Mouse (Mus musculus): ENCODE measurements around the gene Sdcbp2. TPM values are rescaled to one million over a fixed set of nuclear protein-coding genes. Genes with fewer than 3 reads are reported as not detected.

The Sdcbp2 gene
- 0.61 and 0.62 TPM in 2 replicates for polyA plus RNA-seq (2015; fragmentation: Nextera tagmentation; extraction: Ambion mirVana)

DNA sequence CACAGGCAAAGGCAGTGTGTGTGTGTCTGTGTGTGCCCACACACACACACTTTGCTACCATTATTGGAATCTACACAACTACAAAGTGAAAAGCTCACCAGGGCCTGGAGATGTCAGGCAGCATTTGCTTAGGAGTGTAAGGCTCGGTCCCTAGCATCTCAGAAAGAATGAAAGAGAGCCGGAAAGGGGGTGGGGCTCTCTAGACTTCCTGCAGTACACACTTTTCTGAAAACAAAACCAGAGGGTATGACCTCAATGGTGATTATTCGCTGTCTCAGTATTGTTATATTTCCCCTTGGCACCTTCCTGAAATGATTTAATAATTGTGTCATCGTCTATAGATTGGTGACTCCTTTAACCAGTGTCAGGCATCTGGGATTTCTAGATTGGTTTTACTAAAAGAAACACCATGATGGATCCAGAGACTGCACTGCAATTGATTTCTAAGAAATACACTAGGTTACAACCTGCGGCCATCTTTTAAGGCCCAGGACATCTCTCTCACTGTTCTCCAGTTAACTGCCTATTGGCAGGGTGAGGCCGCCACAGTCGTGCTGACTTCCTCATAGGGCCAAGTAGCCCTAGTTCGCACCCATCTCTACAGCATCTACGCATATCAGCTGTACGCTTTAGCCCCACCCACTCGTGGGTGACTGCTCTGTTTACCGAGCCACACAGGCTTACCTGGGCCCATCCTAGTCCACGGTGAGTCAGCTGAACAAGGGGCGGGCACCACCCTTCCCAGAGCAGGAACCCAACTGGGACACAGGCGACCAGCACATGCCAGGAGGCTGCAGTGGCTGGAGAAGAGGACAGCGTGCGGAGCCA is at the start of gene Sdcbp2:
Sdcbp2 (plus strand) TSS at position 750 of the 828 bp plus-strand sequence.
- H3K27ac ChIP-seq = no peak within 1 kb of the TSS
- H3K36me3 ChIP-seq = no peaks in the 10 kb centered on the region
- ATAC-seq = no peak
- no peak within 1 kb of the TSS for H3K9ac ChIP-seq (replicated peaks)
- no peaks in the 10 kb centered on the region for H3K9me3 ChIP-seq
- no peak within 1 kb of the TSS for H3K4me2 ChIP-seq (replicated peaks)
- peaks cover 13% of the 10 kb centered on the region for H3K4me1 ChIP-seq (replicated peaks)
- 75% methylated on average over 17 of the region's 17 CpGs for WGBS
- 0 out of 2 replicates have a peak, but pooled peaks cover 3% of the 10 kb centered on the region for H3K27me3 ChIP-seq
- H3K4me3 ChIP-seq (replicated peaks) = no peak within 1 kb of the TSS

DNA sequence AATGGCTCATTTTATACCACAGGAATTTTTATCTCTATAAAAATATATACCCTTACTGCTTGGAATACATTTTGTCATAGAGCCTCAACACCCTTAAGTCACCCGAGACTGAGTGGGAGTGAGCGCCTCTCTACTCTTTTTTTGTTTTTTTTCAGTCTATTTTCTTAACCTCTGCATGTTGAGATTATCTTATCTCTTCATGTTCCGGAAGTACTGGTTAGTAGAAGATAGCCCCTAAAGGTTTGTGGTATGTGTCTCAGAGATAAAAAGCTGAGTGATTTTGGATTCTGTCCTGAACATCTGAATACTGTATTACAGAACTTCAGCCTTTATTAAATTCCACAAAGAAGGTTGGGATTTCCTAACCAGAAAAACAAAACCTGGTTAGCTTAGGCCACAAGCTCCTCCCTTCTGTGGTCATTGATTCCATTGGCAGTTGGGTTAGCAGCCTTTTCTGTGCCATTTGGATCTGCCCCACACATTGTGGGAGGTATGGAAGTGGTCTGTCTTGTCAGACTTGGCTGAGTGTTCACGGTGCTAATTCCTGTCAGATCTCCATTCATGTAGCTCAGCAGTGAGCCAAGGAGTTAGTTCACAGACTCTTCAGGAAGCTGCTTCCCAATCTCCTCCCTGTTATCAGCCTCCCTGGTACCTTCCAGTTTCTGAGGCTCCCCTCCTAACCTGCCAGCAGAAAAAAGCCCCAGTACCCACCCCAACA is 47.9 kb upstream of the Sdcbp2 start:
- Histone ChIP-seq H3K9ac (replicated peaks) (no peak overlapping the region), H3K4me3 (replicated peaks) (no peak overlapping the region), H3K4me2 (replicated peaks) (no peak overlapping the region), H3K27me3 (no peaks in the 10 kb centered on the region), H3K4me1 (replicated peaks) (no peaks in the 10 kb centered on the region), H3K9me3 (no peaks in the 10 kb centered on the region), H3K27ac (no peak overlapping the region), H3K36me3 (peaks cover 29% of the 10 kb centered on the region)
- WGBS = 74% methylated on average over 4 of the region's 4 CpGs
- no peak for ATAC-seq

GRCm38 (mm10) chr2:151525520-151525919 is 46.9 kb upstream of the Sdcbp2 start:
- no peaks in the 10 kb centered on the region for H3K27me3 ChIP-seq
- no peak overlapping the region for H3K9ac ChIP-seq (replicated peaks)
- peaks cover 21% of the 10 kb centered on the region for H3K36me3 ChIP-seq
- WGBS = 80% methylated on average over 2 of the region's 2 CpGs
- H3K9me3 ChIP-seq = no peaks in the 10 kb centered on the region
- H3K4me2 ChIP-seq (replicated peaks) = no peak overlapping the region
- H3K4me1 ChIP-seq (replicated peaks) = no peaks in the 10 kb centered on the region
- no peak overlapping the region for H3K4me3 ChIP-seq (replicated peaks)
- no peak for ATAC-seq
- no peak overlapping the region for H3K27ac ChIP-seq

DNA sequence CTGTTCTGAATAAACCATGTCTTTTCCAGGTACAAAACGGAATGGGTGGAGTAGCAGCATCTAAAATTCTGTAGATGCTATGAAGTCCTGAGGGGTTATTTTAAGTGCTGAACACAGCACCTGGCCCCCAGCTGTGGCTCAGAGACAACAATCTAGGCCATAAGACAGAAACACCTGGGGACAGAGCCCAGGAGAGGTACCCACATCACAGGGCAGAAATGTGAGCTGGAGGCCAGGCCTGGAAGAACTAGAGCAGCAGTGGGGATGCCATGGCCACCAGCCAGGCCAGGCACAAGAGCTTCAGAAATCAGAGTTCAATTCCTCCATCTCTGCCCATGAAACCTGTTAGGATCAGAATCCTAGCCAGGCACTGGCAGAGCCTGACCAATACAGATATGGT is 44.4 kb upstream of the Sdcbp2 start:
- H3K4me1 ChIP-seq (replicated peaks) = no peaks in the 10 kb centered on the region
- H3K27me3 ChIP-seq = no peaks in the 10 kb centered on the region
- whole genome bisulfite sequencing = 91% methylated on average over 1 of the region's 1 CpGs
- no peak overlapping the region for H3K9ac ChIP-seq (replicated peaks)
- no peak overlapping the region for H3K4me3 ChIP-seq (replicated peaks)
- H3K9me3 ChIP-seq = no peaks in the 10 kb centered on the region
- no peak for ATAC-seq
- no peak overlapping the region for H3K27ac ChIP-seq
- H3K4me2 ChIP-seq (replicated peaks) = no peak overlapping the region
- 0 out of 2 replicates have a peak, but pooled peaks cover 12% of the 10 kb centered on the region for H3K36me3 ChIP-seq

- H3K9me3 ChIP-seq = no peaks in the 10 kb centered on the region
- no peaks in the 10 kb centered on the region for H3K4me1 ChIP-seq (replicated peaks)
- no peak overlapping the region for H3K4me3 ChIP-seq (replicated peaks)
- ATAC-seq = no peak
- H3K9ac ChIP-seq (replicated peaks) = no peak overlapping the region
- H3K36me3 ChIP-seq = 0 out of 2 replicates have a peak, but pooled peaks cover 12% of the 10 kb centered on the region
- H3K27ac ChIP-seq = no peak overlapping the region
- H3K27me3 ChIP-seq = no peaks in the 10 kb centered on the region
- no peak overlapping the region for H3K4me2 ChIP-seq (replicated peaks)
These were observed 43.3 kb upstream of the Sdcbp2 start for GRCm38 (mm10) chr2:151529169-151529568.

GRCm38 (mm10) chr2:151530378-151531230 is 41.8 kb upstream of the Sdcbp2 start:
- WGBS = 64% methylated on average over 8 of the region's 8 CpGs
- Histone ChIP-seq H3K4me2 (replicated peaks) (no peak overlapping the region), H3K9ac (replicated peaks) (no peak overlapping the region), H3K27ac (no peak overlapping the region), H3K9me3 (no peaks in the 10 kb centered on the region), H3K4me3 (replicated peaks) (no peak overlapping the region), H3K36me3 (0 out of 2 replicates have a peak, but pooled peaks cover 12% of the 10 kb centered on the region), H3K4me1 (replicated peaks) (no peaks in the 10 kb centered on the region), H3K27me3 (no peaks in the 10 kb centered on the region)
- no peak for ATAC-seq

DNA sequence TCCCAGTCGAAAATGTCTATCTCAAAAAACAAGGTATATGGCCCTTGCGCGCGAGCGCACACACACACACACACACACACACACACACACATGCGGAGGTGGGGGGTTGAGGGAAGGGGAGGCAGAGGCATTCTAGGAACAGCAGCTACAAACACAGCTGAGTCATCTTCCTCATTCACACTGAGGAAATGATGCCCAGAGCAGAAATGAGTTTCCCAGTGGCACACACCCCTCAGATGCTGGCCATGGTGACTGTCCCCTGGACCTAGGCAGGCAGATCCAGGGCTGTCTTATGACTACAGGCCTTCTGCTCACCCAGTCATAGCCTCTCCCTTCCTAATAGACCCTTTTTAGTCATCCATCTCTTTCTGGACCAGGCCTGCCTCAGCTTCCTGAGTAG is 38.8 kb upstream of the Sdcbp2 start:
- no peaks in the 10 kb centered on the region for H3K4me1 ChIP-seq (replicated peaks)
- no peaks in the 10 kb centered on the region for H3K9me3 ChIP-seq
- H3K9ac ChIP-seq (replicated peaks) = no peak overlapping the region
- no peaks in the 10 kb centered on the region for H3K36me3 ChIP-seq
- no peak overlapping the region for H3K4me2 ChIP-seq (replicated peaks)
- H3K4me3 ChIP-seq (replicated peaks) = no peak overlapping the region
- H3K27ac ChIP-seq = no peak overlapping the region
- 93% methylated on average over 6 of the region's 6 CpGs for WGBS
- no peak for ATAC-seq
- no peaks in the 10 kb centered on the region for H3K27me3 ChIP-seq

DNA sequence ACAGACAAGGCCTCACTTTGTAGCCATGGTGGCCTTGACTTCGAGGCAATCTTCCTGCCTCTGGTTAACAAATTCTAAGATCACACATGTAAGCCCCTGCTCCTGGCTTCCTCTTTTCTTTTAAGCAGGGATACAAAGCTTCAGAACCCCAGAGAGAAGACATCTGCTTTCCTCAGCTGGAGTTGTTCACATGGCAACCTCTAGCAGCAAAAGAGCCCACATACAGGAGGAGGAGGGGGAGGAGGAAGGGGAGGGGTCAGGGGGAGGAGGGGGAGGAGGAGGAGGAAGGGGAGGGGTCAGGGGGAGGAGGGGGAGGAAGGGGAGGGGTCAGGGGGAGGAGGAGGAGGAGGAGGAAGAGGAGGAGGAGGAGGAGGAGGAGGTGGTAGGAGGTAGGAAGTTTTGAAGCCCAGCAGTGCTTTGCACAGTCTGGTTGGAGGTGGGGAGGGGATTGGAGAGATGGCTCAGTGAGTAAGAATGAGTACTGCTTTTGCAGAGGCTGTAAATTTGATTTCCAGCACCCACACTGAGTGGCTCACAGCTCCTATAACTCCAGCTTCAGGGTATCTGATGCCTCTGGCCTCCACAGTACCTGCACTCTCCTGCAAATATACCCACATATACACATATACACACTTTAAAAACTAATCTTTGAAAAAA is 36.3 kb upstream of the Sdcbp2 start:
- no peak overlapping the region for H3K4me2 ChIP-seq (replicated peaks)
- no peaks in the 10 kb centered on the region for H3K36me3 ChIP-seq
- peak; percentile 55; the same call in 1 of the 2 replicates for ATAC-seq
- 9% methylated on average over 1 of the region's 1 CpGs for WGBS
- H3K4me1 ChIP-seq (replicated peaks) = no peaks in the 10 kb centered on the region
- H3K27ac ChIP-seq = no peak overlapping the region; the same call in 1 of the 2 replicates
- no peak overlapping the region for H3K4me3 ChIP-seq (replicated peaks)
- no peaks in the 10 kb centered on the region for H3K9me3 ChIP-seq
- no peak overlapping the region for H3K9ac ChIP-seq (replicated peaks)
- no peaks in the 10 kb centered on the region for H3K27me3 ChIP-seq

- Histone ChIP-seq H3K4me3 (replicated peaks) (no peak overlapping the region), H3K4me1 (replicated peaks) (peaks cover 4% of the 10 kb centered on the region), H3K9me3 (no peaks in the 10 kb centered on the region), H3K36me3 (no peaks in the 10 kb centered on the region), H3K4me2 (replicated peaks) (no peak overlapping the region), H3K9ac (replicated peaks) (no peak overlapping the region), H3K27me3 (no peaks in the 10 kb centered on the region), H3K27ac (no peak overlapping the region)
- WGBS = 84% methylated on average over 5 of the region's 5 CpGs
- ATAC-seq = no peak
These were observed 35.8 kb upstream of the Sdcbp2 start for GRCm38 (mm10) chr2:151536618-151536974.

- no peak for ATAC-seq
- 65% methylated on average over 4 of the region's 4 CpGs for WGBS
- Histone ChIP-seq H3K36me3 (no peaks in the 10 kb centered on the region), H3K4me3 (replicated peaks) (no peak overlapping the region), H3K9me3 (no peaks in the 10 kb centered on the region), H3K4me1 (replicated peaks) (peaks cover 10% of the 10 kb centered on the region), H3K4me2 (replicated peaks) (no peak overlapping the region), H3K27ac (no peak overlapping the region), H3K27me3 (no peaks in the 10 kb centered on the region), H3K9ac (replicated peaks) (no peak overlapping the region)
These were observed 33.8 kb upstream of the Sdcbp2 start for GRCm38 (mm10) chr2:151538646-151539045.

- Histone ChIP-seq H3K4me2 (replicated peaks) (peak within 1 kb of the TSS; percentile 79), H3K27ac (peak within 1 kb of the TSS; percentile 89), H3K9me3 (no peaks in the 10 kb centered on the region), H3K9ac (replicated peaks) (peak within 1 kb of the TSS; percentile 91), H3K4me3 (replicated peaks) (peak within 1 kb of the TSS; percentile 80), H3K27me3 (no peaks in the 10 kb centered on the region), H3K36me3 (peaks cover 21% of the 10 kb centered on the region), H3K4me1 (replicated peaks) (peaks cover 41% of the 10 kb centered on the region)
- peak; percentile 98 for ATAC-seq
- WGBS = under 1% methylated on average over 91 of the region's 93 CpGs
These were observed 29.9 kb upstream of the Sdcbp2 start, which contains the start of gene Fkbp1a for GRCm38 (mm10) chr2:151542323-151543062. Fkbp1a (plus strand) TSS chr2:151542483.
